Mouse (Mus musculus) hindbrain, embryonic 16.5 days (tissue): Measurements from ENCODE around the gene Scd2. TPM values are rescaled to one million over a fixed set of nuclear protein-coding genes. Genes with fewer than 3 reads are reported as not detected.
"Not testable (repeated sequence)": the region's sequence is repeated elsewhere in the genome, so short reads cannot be mapped to it uniquely, and the experiment has no call there.

Experiments used
- ATAC-seq: fragments of 200-750 bp; cut with Nextera tagmentation; 2 replicates; pipeline ENCODE4 v1.8.0; 2017; ENCODE audit warnings: moderate TSS enrichment, moderate library complexity
- H3K27ac ChIP-seq: fragments of 300-500 bp; sonication (generic); 2 replicates; pipeline ENCODE4 v1.5.1; 2014; ENCODE audit warnings: low read depth, mild to moderate bottlenecking, control low read depth, low read length, moderate library complexity
- H3K27me3 ChIP-seq: fragments of 300-500 bp; sonication (generic); replicated peaks from 2 replicates; pipeline ENCODE4 v1.6.1; 2014; ENCODE audit warnings: low read length; ENCODE audit not compliant: control insufficient read depth, insufficient read depth
- H3K36me3 ChIP-seq: fragments of 300-500 bp; sonication (generic); 2 replicates; pipeline ENCODE4 v1.6.1; 2014; ENCODE audit warnings: mild to moderate bottlenecking, low read length, moderate library complexity, mixed read lengths; ENCODE audit not compliant: control insufficient read depth, insufficient read depth
- H3K4me1 ChIP-seq: fragments of 300-500 bp; sonication (generic); 2 replicates; pipeline ENCODE4 v1.6.1; 2014; ENCODE audit warnings: low read depth, low read length; ENCODE audit not compliant: control insufficient read depth, insufficient read depth
- H3K4me2 ChIP-seq: fragments of 300-500 bp; sonication (generic); 2 replicates; pipeline ENCODE4 v1.6.1; 2014; ENCODE audit warnings: mild to moderate bottlenecking, low read length, control low read depth, moderate library complexity
- H3K4me3 ChIP-seq: fragments of 300-500 bp; sonication (generic); 2 replicates; pipeline ENCODE4 v1.5.1; 2014; ENCODE audit warnings: mild to moderate bottlenecking, low read length, control low read depth, moderate library complexity
- H3K9ac ChIP-seq: fragments of 300-500 bp; sonication (generic); 2 replicates; pipeline ENCODE4 v1.6.1; 2014; ENCODE audit warnings: low read depth, mild to moderate bottlenecking, control low read depth, low read length, moderate library complexity
- H3K9me3 ChIP-seq: fragments of 300-500 bp; sonication (generic); 2 replicates; pipeline ENCODE4 v1.6.1; 2014; ENCODE audit warnings: mild to moderate bottlenecking, low read length, moderate library complexity; ENCODE audit not compliant: control insufficient read depth
- WGBS: fragments of 180-500 bp; shearing (Covaris S2); extraction: QIAGEN DNeasy Blood & Tissue Kit; methylation state at CpG from one replicate; pipeline ENCODE4 v1.1.7; 2014; 5-methylcytosine and 5-hydroxymethylcytosine counted together
- polyA plus RNA-seq: library from polyadenylated mRNA; unstranded; fragments of >200 nt; fragmentation: Nextera tagmentation; extraction: Ambion mirVana; gene quantifications from 2 replicates; pipeline ENCODE4 v1.2.1, GENCODE M21; 2015

Gene Scd2
- polyA plus RNA-seq, 1 experiment from 2014 or later: 290 TPM

GRCm38 (mm10) chr19:44254106-44254505, 39.4 kb upstream of the Scd2 start:
- H3K4me3 ChIP-seq, H3K27ac ChIP-seq, H3K36me3 ChIP-seq, H3K4me2 ChIP-seq, H3K9ac ChIP-seq, H3K9me3 ChIP-seq, H3K4me1 ChIP-seq, ATAC-seq, H3K27me3 ChIP-seq: not testable (repeated sequence)
- WGBS: 85% methylated on average over 2 of the region's 4 CpGs

GRCm38 (mm10) chr19:44257377-44257966, 36.0 kb upstream of the Scd2 start:
- Histone ChIP-seq H3K36me3 (no peaks in the 10 kb centered on the region), H3K9ac (no peak overlapping the region), H3K4me1 (no peaks in the 10 kb centered on the region), H3K9me3 (no peaks in the 10 kb centered on the region), H3K4me2 (no peak overlapping the region), H3K4me3 (no peak overlapping the region), H3K27ac (no peak overlapping the region), H3K27me3 (no peaks in the 10 kb centered on the region)
- WGBS: 91% methylated on average over 13 of the region's 13 CpGs
- ATAC-seq: no peak

GRCm38 (mm10) chr19:44259484-44259883, 34.0 kb upstream of the Scd2 start:
- 66% methylated on average over 4 of the region's 4 CpGs for WGBS

GRCm38 (mm10) chr19:44260487-44260886, 33.0 kb upstream of the Scd2 start:
- WGBS: 75% methylated on average over 5 of the region's 5 CpGs
- H3K27me3 ChIP-seq: no peaks in the 10 kb centered on the region
- H3K4me2 ChIP-seq: no peak overlapping the region
- no peaks in the 10 kb centered on the region; the same call in 1 of the 2 replicates for H3K4me1 ChIP-seq
- H3K4me3 ChIP-seq: no peak overlapping the region
- no peak for ATAC-seq
- H3K9ac ChIP-seq: no peak overlapping the region
- no peaks in the 10 kb centered on the region for H3K9me3 ChIP-seq
- H3K27ac ChIP-seq: no peak overlapping the region
- H3K36me3 ChIP-seq: no peaks in the 10 kb centered on the region

More at GRCm38 (mm10) chr19:44259484-44259883, 34.0 kb upstream of the Scd2 start:
- H3K4me3 ChIP-seq: no peak overlapping the region
- no peak overlapping the region for H3K9ac ChIP-seq
- no peaks in the 10 kb centered on the region for H3K27me3 ChIP-seq
- H3K4me2 ChIP-seq: no peak overlapping the region
- no peak overlapping the region for H3K27ac ChIP-seq
- H3K36me3 ChIP-seq: no peaks in the 10 kb centered on the region
- ATAC-seq: no peak
- H3K4me1 ChIP-seq: no peaks in the 10 kb centered on the region
- no peaks in the 10 kb centered on the region for H3K9me3 ChIP-seq

GRCm38 (mm10) chr19:44261774-44262173, 31.7 kb upstream of the Scd2 start:
- no peak overlapping the region for H3K9ac ChIP-seq
- no peak overlapping the region for H3K4me3 ChIP-seq
- H3K9me3 ChIP-seq: no peaks in the 10 kb centered on the region
- H3K4me1 ChIP-seq: peaks cover 4% of the 10 kb centered on the region
- H3K4me2 ChIP-seq: no peak overlapping the region
- no peaks in the 10 kb centered on the region for H3K27me3 ChIP-seq
- no peak overlapping the region for H3K27ac ChIP-seq
- H3K36me3 ChIP-seq: no peaks in the 10 kb centered on the region
- 72% methylated on average over 7 of the region's 7 CpGs for WGBS
- ATAC-seq: no peak

- Histone ChIP-seq H3K9ac (no peak overlapping the region), H3K9me3 (no peaks in the 10 kb centered on the region), H3K4me2 (no peak overlapping the region), H3K36me3 (no peaks in the 10 kb centered on the region), H3K4me3 (no peak overlapping the region), H3K4me1 (peaks cover 4% of the 10 kb centered on the region), H3K27me3 (no peaks in the 10 kb centered on the region), H3K27ac (no peak overlapping the region)
- 76% methylated on average over 3 of the region's 3 CpGs for WGBS
- no peak for ATAC-seq
Observed at GRCm38 (mm10) chr19:44263581-44263980, 29.9 kb upstream of the Scd2 start.

- Histone ChIP-seq H3K36me3 (no peaks in the 10 kb centered on the region), H3K27ac (no peak overlapping the region), H3K27me3 (no peaks in the 10 kb centered on the region), H3K4me1 (peaks cover 4% of the 10 kb centered on the region), H3K4me3 (no peak overlapping the region), H3K9me3 (no peaks in the 10 kb centered on the region), H3K4me2 (no peak overlapping the region), H3K9ac (no peak overlapping the region)
- 81% methylated on average over 9 of the region's 9 CpGs for WGBS
- ATAC-seq: no peak
Observed at GRCm38 (mm10) chr19:44264226-44264625, 29.2 kb upstream of the Scd2 start.

- 36% methylated on average over 7 of the region's 7 CpGs for WGBS
Observed at GRCm38 (mm10) chr19:44265300-44265699, 28.2 kb upstream of the Scd2 start.

GRCm38 (mm10) chr19:44265911-44266337, 27.6 kb upstream of the Scd2 start:
- H3K4me1 ChIP-seq: peaks cover 4% of the 10 kb centered on the region
- no peak overlapping the region for H3K4me3 ChIP-seq
- H3K9ac ChIP-seq: no peak overlapping the region
- H3K4me2 ChIP-seq: no peak overlapping the region
- H3K36me3 ChIP-seq: no peaks in the 10 kb centered on the region
- H3K27ac ChIP-seq: no peak overlapping the region
- no peak for ATAC-seq
- 22% methylated on average over 5 of the region's 5 CpGs for WGBS
- H3K27me3 ChIP-seq: no peaks in the 10 kb centered on the region
- no peaks in the 10 kb centered on the region for H3K9me3 ChIP-seq

More at GRCm38 (mm10) chr19:44265300-44265699, 28.2 kb upstream of the Scd2 start:
- no peak for ATAC-seq
- no peaks in the 10 kb centered on the region for H3K27me3 ChIP-seq
- no peak overlapping the region for H3K27ac ChIP-seq
- peaks cover 4% of the 10 kb centered on the region for H3K4me1 ChIP-seq
- H3K9ac ChIP-seq: no peak overlapping the region
- no peak overlapping the region for H3K4me3 ChIP-seq
- no peak overlapping the region for H3K4me2 ChIP-seq
- H3K9me3 ChIP-seq: no peaks in the 10 kb centered on the region
- H3K36me3 ChIP-seq: no peaks in the 10 kb centered on the region
